Mouse (Mus musculus): ENCODE measurements at regions not wholly inside any gene's neighbourhood (a gene's known extent, or its start where the extent isn't known, plus 50 kb on each side); places are given as distances from the start of the nearest gene placed in this dataset.

GRCm38 (mm10) chr16:29733847-29734246 lies 154.7 kb downstream of the Opa1 start:
- TF ChIP-seq CTCF (IDR thresholded peaks at IDR 0.05; ENCODE audit: low read depth) = no peak
- no peak for TF ChIP-seq EP300 (IDR thresholded peaks at IDR 0.05; ENCODE audit: low read depth)
